Mouse (Mus musculus) kidney, postnatal 14 days (tissue): ENCODE measurements around the gene Slc6a12.

Experiments used
- DNase-seq: peaks from one replicate; pipeline ENCODE4 v3.0.0; 2022; ENCODE audit warnings: mixed read lengths

The Slc6a12 gene

GRCm38 (mm10) chr6:121343026-121343770, at the start of gene Slc6a12:
Gene Slc6a12, plus strand, starts transcription at chr6:121343076.
- DNase-seq: peak; percentile 45

- DNase-seq: no peak
These were observed 43.6 kb upstream of the Slc6a12 start for GRCm38 (mm10) chr6:121299317-121299716.

- peak; percentile 80 for DNase-seq
These were observed 42.9 kb upstream of the Slc6a12 start, which contains the start of gene Slc6a13 for GRCm38 (mm10) chr6:121299954-121300353. Gene Slc6a13, plus strand, starts transcription at chr6:121300227.

- peak; percentile 73 for DNase-seq
These were observed 42.4 kb upstream of the Slc6a12 start for GRCm38 (mm10) chr6:121300504-121300903.

GRCm38 (mm10) chr6:121303466-121304220, 39.2 kb upstream of the Slc6a12 start:
- DNase-seq: peak; percentile 72

GRCm38 (mm10) chr6:121304630-121305029, 38.2 kb upstream of the Slc6a12 start:
- peak; percentile 82 for DNase-seq

GRCm38 (mm10) chr6:121305571-121305970, 37.3 kb upstream of the Slc6a12 start:
- no peak for DNase-seq

GRCm38 (mm10) chr6:121310984-121311383, 31.9 kb upstream of the Slc6a12 start:
- DNase-seq: peak; percentile 74

- DNase-seq: no peak
These were observed 23.8 kb upstream of the Slc6a12 start for GRCm38 (mm10) chr6:121319099-121319498.

GRCm38 (mm10) chr6:121322381-121323110, 20.3 kb upstream of the Slc6a12 start:
- DNase-seq: peak; percentile 70

- no peak for DNase-seq
These were observed 17.6 kb upstream of the Slc6a12 start for GRCm38 (mm10) chr6:121325298-121325697.

GRCm38 (mm10) chr6:121325740-121326139, 17.1 kb upstream of the Slc6a12 start:
- DNase-seq: no peak

- no peak for DNase-seq
These were observed 16.3 kb upstream of the Slc6a12 start for GRCm38 (mm10) chr6:121326486-121327069.

- DNase-seq: no peak
These were observed 14.4 kb upstream of the Slc6a12 start for GRCm38 (mm10) chr6:121328417-121328884.

GRCm38 (mm10) chr6:121329848-121330508, 12.9 kb upstream of the Slc6a12 start:
- peak; percentile 72 for DNase-seq

- DNase-seq: no peak
These were observed 7.0 kb upstream of the Slc6a12 start for GRCm38 (mm10) chr6:121335841-121336240.

- DNase-seq: no peak
These were observed 6.3 kb upstream of the Slc6a12 start for GRCm38 (mm10) chr6:121336558-121336957.

- no peak for DNase-seq
These were observed 5.6 kb upstream of the Slc6a12 start for GRCm38 (mm10) chr6:121337229-121337628.

GRCm38 (mm10) chr6:121337770-121338518, 4.9 kb upstream of the Slc6a12 start:
- peak; percentile 87 for DNase-seq

- no peak for DNase-seq
These were observed 4.4 kb upstream of the Slc6a12 start for GRCm38 (mm10) chr6:121338519-121338896.

GRCm38 (mm10) chr6:121341650-121342049, 1.2 kb upstream of the Slc6a12 start:
- DNase-seq: no peak

- DNase-seq: peak; percentile 25
These were observed 871 bp downstream of the Slc6a12 start for GRCm38 (mm10) chr6:121343771-121344123.
